38 mouse cellular contexts compared by ENCODE assay signal in genomic region chr13:64033921-64034320, GRCm38 (mm10). TPM values are rescaled to one million over a fixed set of nuclear protein-coding genes. Genes with fewer than 3 reads are reported as not detected.
"Had no signal": no experiment of that assay in that cellular context is flagged by ENCODE, and none has a peak within 500 bp of the region (broad histone marks: within the 10 kb centered on the region; RNA-seq: fewer than 3 reads in every experiment).

No protein-coding gene starts in this region.

- H3K9me3 ChIP-seq: heart, embryonic 10.5 days; heart, embryonic 12.5 days; hindbrain, embryonic 10.5 days; hindbrain, embryonic 12.5 days; intestine, embryonic 15.5 days; limb, embryonic 10.5 days; limb, embryonic 12.5 days had no signal

- H3K9ac ChIP-seq: heart, embryonic 12.5 days; hindbrain, embryonic 12.5 days; hindbrain, embryonic 14.5 days; intestine, embryonic 15.5 days; limb, embryonic 12.5 days had no signal

- H3K4me3 ChIP-seq: gastrocnemius, adult 2 months; heart, embryonic 10.5 days; heart, embryonic 12.5 days; hindbrain, embryonic 10.5 days; hindbrain, embryonic 12.5 days; intestine, embryonic 15.5 days; layer of hippocampus, adult 2 months; left cerebral cortex, adult 2 months; limb, embryonic 10.5 days; limb, embryonic 12.5 days had no signal

- ATAC-seq: hindbrain, embryonic 16.5 days; inflammation-experienced regulatory T-cells, adult 6 months; intestine, embryonic 15.5 days; intestine, postnatal 0 days had no signal

- DNase-seq: gastrocnemius, adult 2 months; gastrocnemius, postnatal 10 days; gastrocnemius, postnatal 25 days; heart, adult 18-20 months; heart, postnatal 10 days; heart, postnatal 4 days; kidney, adult 18-20 months; kidney, adult 8-10 months; kidney, postnatal 10 days; kidney, postnatal 25 days; kidney, postnatal 4 days had no signal

- H3K27ac ChIP-seq: gastrocnemius, adult 2 months; hindbrain, embryonic 10.5 days; hindbrain, embryonic 12.5 days; hindbrain, embryonic 14.5 days; intestine, embryonic 15.5 days; layer of hippocampus, adult 2 months; left cerebral cortex, adult 2 months; limb, embryonic 12.5 days had no signal

- H3K27me3 ChIP-seq: heart, embryonic 12.5 days; intestine, embryonic 15.5 days had no signal

- H3K36me3 ChIP-seq: heart, embryonic 10.5 days; heart, embryonic 12.5 days; hindbrain, embryonic 10.5 days; hindbrain, embryonic 12.5 days; intestine, embryonic 15.5 days; limb, embryonic 10.5 days; limb, embryonic 12.5 days had no signal

- H3K4me2 ChIP-seq: heart, embryonic 12.5 days; hindbrain, embryonic 12.5 days; hindbrain, embryonic 14.5 days; intestine, embryonic 15.5 days; limb, embryonic 12.5 days had no signal

RNA-seq across cellular contexts. Expression of gene Hsd17b3, which starts 55.1 kb away (rescaled TPM):
- total RNA-seq: gastrocnemius, adult 2 months; gastrocnemius, postnatal 10 days; gastrocnemius, postnatal 25 days; gastrocnemius, postnatal 4 days; granulocyte monocyte progenitor cell, adult 5-6 weeks; heart, adult 18-20 months; heart, adult 8-10 months; heart, postnatal 10 days; heart, postnatal 25 days; heart, postnatal 4 days; layer of hippocampus, adult 2 months; layer of hippocampus, postnatal 10 days; layer of hippocampus, postnatal 25 days; left cerebral cortex, adult 2 months; left cerebral cortex, postnatal 14 days; left cerebral cortex, postnatal 36 days had no signal
- polyA plus RNA-seq: frontal cortex, adult 2 months; heart, embryonic 10.5 days; heart, embryonic 12.5 days; heart, embryonic 14.5 days; heart, embryonic 16.5 days; hindbrain, embryonic 10.5 days; hindbrain, embryonic 12.5 days; hindbrain, embryonic 14.5 days; hindbrain, embryonic 16.5 days; inflammation-experienced regulatory T-cells, adult 6 months; intestine, embryonic 15.5 days; kidney, embryonic 14.5 days; kidney, embryonic 16.5 days; limb, embryonic 10.5 days; limb, embryonic 12.5 days; limb, embryonic 14.5 days had no signal
